Mouse (Mus musculus) left cerebral cortex, adult 8-10 months (tissue): ENCODE data around the gene Siah1a. TPM values are rescaled to one million over a fixed set of nuclear protein-coding genes. Genes with fewer than 3 reads are reported as not detected.

Source experiments
- DNase-seq, 2 experiments: peaks; one replicate each; pipeline ENCODE4 v3.0.0; 2022; ENCODE audit warnings: low spot score in 2 of 2
- total RNA-seq, 4 experiments: library from RNA; stranded (reverse); gene quantifications; 2 replicates each; pipeline ENCODE4 v1.2.4; 2022

Gene Siah1a
- total RNA-seq, 4 experiments from 2014 or later: 29.6 to 34.1 (median 31.4) TPM

GRCm38 (mm10) chr8:86705317-86705716, 40.4 kb downstream of the Siah1a start:
- no peak for DNase-seq

- no peak for DNase-seq
Measured at GRCm38 (mm10) chr8:86702453-86702852, 43.3 kb downstream of the Siah1a start.

GRCm38 (mm10) chr8:86699471-86699870, 46.3 kb downstream of the Siah1a start:
- DNase-seq: no peak

DNA sequence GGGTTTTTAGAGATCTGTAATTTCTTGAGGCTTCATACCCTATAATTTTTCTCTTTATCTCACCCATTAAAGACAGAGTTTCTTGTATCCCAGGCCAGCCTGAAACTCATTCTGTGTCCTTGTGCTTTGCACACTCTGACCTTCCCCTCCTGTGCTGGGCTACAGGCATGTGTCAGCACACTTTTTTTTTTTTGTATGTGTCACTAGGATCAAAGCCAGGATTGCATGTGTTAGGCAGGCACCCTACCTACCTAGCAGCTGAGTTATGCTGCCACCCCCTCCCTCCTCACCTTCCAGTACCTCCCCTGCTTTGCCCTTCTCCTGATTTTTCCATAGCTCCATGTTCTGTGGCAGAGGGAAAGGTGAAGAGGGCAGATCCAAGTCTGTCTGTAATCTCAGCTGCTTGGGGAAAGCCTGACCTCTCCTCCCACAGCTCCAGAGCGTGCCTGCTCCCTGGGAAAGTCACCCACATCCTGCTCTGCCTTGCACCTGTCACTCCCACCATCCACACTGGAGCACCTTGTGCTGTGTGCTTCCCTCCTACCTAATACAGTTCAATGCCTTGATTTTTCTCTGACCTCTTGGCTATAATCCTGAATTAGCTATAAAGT, 46.8 kb downstream of the Siah1a start:
- no peak for DNase-seq

GRCm38 (mm10) chr8:86695703-86696102, 50.0 kb downstream of the Siah1a start:
- no peak for DNase-seq

GRCm38 (mm10) chr8:86694011-86694410, 51.7 kb downstream of the Siah1a start:
- no peak for DNase-seq

DNA sequence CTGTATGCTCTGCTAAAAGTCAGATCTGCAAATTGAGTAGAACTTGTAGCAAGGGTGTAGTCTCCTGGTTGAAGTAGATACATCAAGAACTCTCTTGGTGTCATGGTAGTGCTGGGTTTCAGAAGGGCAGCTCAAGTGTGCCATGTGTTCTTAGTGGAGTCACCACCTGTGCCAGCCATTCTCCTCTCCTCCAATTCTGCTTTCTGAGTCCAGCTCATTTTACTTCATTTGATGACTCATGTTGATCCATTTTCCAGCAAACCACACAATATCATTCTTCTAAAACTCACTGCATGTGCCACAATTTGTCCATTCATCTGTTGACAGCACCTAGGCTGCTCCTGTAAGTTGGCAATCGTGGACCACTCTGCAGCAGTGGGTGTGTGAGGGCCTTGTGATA, 53.6 kb downstream of the Siah1a start:
- no peak for DNase-seq

GRCm38 (mm10) chr8:86686629-86687028, 59.1 kb downstream of the Siah1a start:
- no peak for DNase-seq

Other genes with a start within 250 kb of the Siah1a start
- gene Abcc12, start 165.2 kb downstream of the Siah1a start, total RNA-seq: under 1 TPM; 0.46 to 0.78 (median 0.50) TPM
- 10 to 100 TPM; 68.3 to 80.2 (median 71.0) TPM for gene Lonp2, start 121.9 kb downstream of the Siah1a start, total RNA-seq
- 1 to 10 TPM; 1.5 to 3.5 (median 2.0) TPM for gene Gm10638, start 235 bp downstream of the Siah1a start, total RNA-seq
- gene N4bp1, start 139.3 kb upstream of the Siah1a start, total RNA-seq: 10 to 100 TPM; 38.7 to 43.9 (median 41.0) TPM